Mouse (Mus musculus): ENCODE results near the gene Uvrag. TPM values are rescaled to one million over a fixed set of nuclear protein-coding genes. Genes with fewer than 3 reads are reported as not detected.
A peak's percentile ranks its signal among the peaks of the same experiment; 100 is the strongest.

The Uvrag gene
- polyA plus RNA-seq, 1 experiment from 2014 or later, result 25.1 TPM

DNA sequence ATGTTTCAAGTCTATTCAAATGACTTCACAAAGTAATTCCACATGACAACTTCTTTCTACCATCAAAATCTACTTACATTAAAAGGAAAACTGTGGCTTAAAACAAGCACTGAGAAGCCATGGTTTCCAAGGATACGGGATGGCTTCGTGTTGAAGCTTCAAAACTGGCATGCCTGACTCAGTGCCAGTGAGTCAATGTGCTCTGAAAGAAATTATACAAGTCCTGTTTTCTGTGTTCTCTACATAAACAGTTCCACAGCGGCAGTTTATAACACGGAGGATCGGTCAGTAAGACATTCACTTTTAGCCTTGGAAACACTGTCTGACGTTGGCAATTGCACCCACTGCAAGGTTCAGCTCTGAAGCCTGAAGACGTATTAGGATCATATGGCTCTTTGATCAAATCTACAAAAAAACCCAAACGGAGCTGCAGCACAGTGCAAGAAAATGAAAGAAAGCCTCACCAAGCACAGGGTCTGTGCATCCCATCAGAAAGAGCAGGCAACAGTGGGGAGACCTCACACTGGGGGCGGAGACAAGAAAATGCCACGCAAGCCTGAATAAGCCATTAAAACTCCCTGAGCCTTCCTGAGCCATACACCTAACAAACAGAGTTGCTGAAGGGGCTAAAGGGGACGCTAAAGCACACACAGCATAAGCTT, 94.3 kb downstream of the Uvrag start:
- Histone ChIP-seq H3K4me1 (ENCODE audit: insufficient read depth) (peaks cover 12% of the 10 kb centered on the region), H3K9ac (no peak overlapping the region), H3K4me2 (peak overlapping the region; percentile 21), H3K27ac (ENCODE audit: low read depth) (peak overlapping the region; percentile 38; the same call in 1 of the 2 replicates), H3K4me3 (ENCODE audit: low read depth, low read length) (no peak overlapping the region), H3K36me3 (ENCODE audit: insufficient read depth) (0 out of 2 replicates have a peak, but pooled peaks cover 5% of the 10 kb centered on the region), H3K9me3 (ENCODE audit: low read depth, low read length) (no peaks in the 10 kb centered on the region), H3K27me3 (ENCODE audit: insufficient read depth, low read length) (no peaks in the 10 kb centered on the region)
- DNase-seq (peak; percentile 63), ATAC-seq (ENCODE audit: insufficient read depth) (0 out of 2 replicates have a peak, but pooled peaks have one; percentile 9)
- no peak for TF ChIP-seq CTCF (IDR thresholded peaks at IDR 0.05; ENCODE audit: low read depth)
- 38% methylated on average over 11 of the region's 11 CpGs for WGBS

DNA sequence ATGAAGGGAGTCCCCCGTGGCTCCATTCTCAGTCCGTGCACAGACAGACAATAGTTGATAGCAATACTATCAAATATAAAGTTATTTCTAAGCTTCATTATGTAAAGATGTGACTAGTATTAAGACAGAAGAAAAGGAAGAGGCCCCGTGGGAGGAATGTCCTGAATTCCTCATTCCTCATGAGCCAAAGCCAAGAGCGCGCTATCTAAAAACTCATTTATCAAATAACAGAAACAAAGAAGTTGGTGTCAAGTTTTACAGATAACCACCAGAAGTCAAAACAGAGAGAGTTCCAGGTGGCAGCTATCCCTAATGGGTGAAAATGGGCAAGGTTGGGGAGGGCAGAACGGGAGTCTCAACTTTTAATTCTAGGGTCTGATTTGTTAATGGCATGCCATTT, 95.4 kb downstream of the Uvrag start:
- 24% methylated on average over 6 of the region's 6 CpGs for WGBS
- Histone ChIP-seq H3K27ac (ENCODE audit: low read depth) (no peak overlapping the region), H3K9me3 (ENCODE audit: low read depth, low read length) (no peaks in the 10 kb centered on the region), H3K27me3 (ENCODE audit: insufficient read depth, low read length) (no peaks in the 10 kb centered on the region), H3K4me2 (no peak overlapping the region), H3K9ac (no peak overlapping the region), H3K4me1 (ENCODE audit: insufficient read depth) (peaks cover 12% of the 10 kb centered on the region), H3K4me3 (ENCODE audit: low read depth, low read length) (no peak overlapping the region), H3K36me3 (ENCODE audit: insufficient read depth) (0 out of 2 replicates have a peak, but pooled peaks cover 5% of the 10 kb centered on the region)
- no peak for TF ChIP-seq CTCF (IDR thresholded peaks at IDR 0.05; ENCODE audit: low read depth)
- DNase-seq (peak; percentile 70), ATAC-seq (ENCODE audit: insufficient read depth) (no peak)

DNA sequence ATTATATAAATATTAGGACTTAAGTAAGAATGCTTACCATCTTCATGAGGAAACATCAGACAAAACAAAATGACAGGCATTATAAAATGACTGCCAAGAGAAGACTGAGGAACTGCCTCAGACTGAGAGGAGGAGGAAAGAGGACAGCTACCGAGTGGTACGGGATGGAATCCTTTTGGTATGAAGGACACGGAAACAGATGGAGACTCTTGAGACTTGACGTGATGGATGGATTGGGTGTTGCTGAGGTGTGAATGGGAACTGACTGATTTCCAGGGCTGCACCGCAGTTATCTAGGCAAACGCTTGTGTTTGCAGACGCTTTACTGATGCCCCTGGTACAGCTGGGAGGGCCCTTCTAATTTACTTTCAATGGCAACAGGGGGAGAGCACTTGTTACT, 97.0 kb downstream of the Uvrag start:
- peak; percentile 78 for DNase-seq
- Histone ChIP-seq H3K4me3 (ENCODE audit: low read depth, low read length) (no peak overlapping the region), H3K36me3 (ENCODE audit: insufficient read depth) (0 out of 2 replicates have a peak, but pooled peaks cover under 1% of the 10 kb centered on the region), H3K4me1 (ENCODE audit: insufficient read depth) (peaks cover 12% of the 10 kb centered on the region), H3K9me3 (ENCODE audit: low read depth, low read length) (no peaks in the 10 kb centered on the region), H3K27me3 (ENCODE audit: insufficient read depth, low read length) (no peaks in the 10 kb centered on the region), H3K9ac (no peak overlapping the region), H3K4me2 (no peak overlapping the region), H3K27ac (ENCODE audit: low read depth) (no peak overlapping the region)
- 20% methylated on average over 7 of the region's 7 CpGs for WGBS
- peak; percentile 78; the same call in 1 of the 2 replicates for ATAC-seq (ENCODE audit: insufficient read depth)
- TF ChIP-seq CTCF (IDR thresholded peaks at IDR 0.05; ENCODE audit: low read depth), result no peak

- Histone ChIP-seq H3K4me1 (ENCODE audit: insufficient read depth) (peaks cover 12% of the 10 kb centered on the region), H3K4me2 (no peak overlapping the region), H3K9me3 (ENCODE audit: low read depth, low read length) (no peaks in the 10 kb centered on the region), H3K27ac (ENCODE audit: low read depth) (0 out of 2 replicates have a peak overlapping the region, but pooled peaks have one; percentile 33), H3K36me3 (ENCODE audit: insufficient read depth) (no peaks in the 10 kb centered on the region), H3K4me3 (ENCODE audit: low read depth, low read length) (no peak overlapping the region), H3K27me3 (ENCODE audit: insufficient read depth, low read length) (no peaks in the 10 kb centered on the region), H3K9ac (no peak overlapping the region)
- DNase-seq (no peak), ATAC-seq (ENCODE audit: insufficient read depth) (peak; percentile 33; the same call in 1 of the 2 replicates)
- TF ChIP-seq CTCF (IDR thresholded peaks at IDR 0.05; ENCODE audit: low read depth), result no peak
- WGBS, result 65% methylated on average over 3 of the region's 3 CpGs
Measured at GRCm38 (mm10) chr7:99043322-99043721, 97.6 kb downstream of the Uvrag start.

GRCm38 (mm10) chr7:99041818-99042217, 99.1 kb downstream of the Uvrag start:
- peaks cover 11% of the 10 kb centered on the region for H3K4me1 ChIP-seq (ENCODE audit: insufficient read depth)
- no peak for DNase-seq
- ATAC-seq (ENCODE audit: insufficient read depth), result no peak
- no peaks in the 10 kb centered on the region for H3K9me3 ChIP-seq (ENCODE audit: low read depth, low read length)
- H3K27me3 ChIP-seq (ENCODE audit: insufficient read depth, low read length), result no peaks in the 10 kb centered on the region
- no peak overlapping the region for H3K27ac ChIP-seq (ENCODE audit: low read depth)
- no peak overlapping the region for H3K4me3 ChIP-seq (ENCODE audit: low read depth, low read length)
- no peak for TF ChIP-seq CTCF (IDR thresholded peaks at IDR 0.05; ENCODE audit: low read depth)
- 71% methylated on average over 9 of the region's 9 CpGs for WGBS
- H3K4me2 ChIP-seq, result no peak overlapping the region
- no peaks in the 10 kb centered on the region for H3K36me3 ChIP-seq (ENCODE audit: insufficient read depth)
- no peak overlapping the region for H3K9ac ChIP-seq

DNA sequence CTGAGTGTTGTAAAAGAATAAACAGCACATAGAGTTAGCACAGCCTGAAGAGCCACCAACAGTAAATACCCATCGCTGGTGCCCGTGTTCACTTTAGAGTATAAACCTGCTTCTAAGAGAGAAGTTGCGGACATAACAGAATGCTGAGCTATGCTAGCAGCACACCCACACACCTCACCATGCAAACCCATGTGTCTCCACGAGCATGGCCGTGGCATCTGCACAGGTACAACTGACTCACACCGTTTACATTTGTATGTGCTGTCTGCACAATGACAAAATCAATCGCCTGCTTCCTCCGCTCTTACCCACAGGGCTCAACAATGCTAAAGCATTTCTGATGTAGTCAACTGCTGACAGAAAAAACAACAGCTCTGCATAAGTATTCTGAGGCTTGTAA, 101.0 kb downstream of the Uvrag start:
- H3K4me3 ChIP-seq (ENCODE audit: low read depth, low read length), result no peak overlapping the region
- no peak overlapping the region for H3K4me2 ChIP-seq
- H3K4me1 ChIP-seq (ENCODE audit: insufficient read depth), result peaks cover 4% of the 10 kb centered on the region; the same call in 1 of the 2 replicates
- H3K27ac ChIP-seq (ENCODE audit: low read depth), result no peak overlapping the region
- DNase-seq (no peak), ATAC-seq (ENCODE audit: insufficient read depth) (no peak)
- no peak for TF ChIP-seq CTCF (IDR thresholded peaks at IDR 0.05; ENCODE audit: low read depth)
- H3K36me3 ChIP-seq (ENCODE audit: insufficient read depth), result no peaks in the 10 kb centered on the region
- H3K9ac ChIP-seq, result no peak overlapping the region
- no peaks in the 10 kb centered on the region for H3K9me3 ChIP-seq (ENCODE audit: low read depth, low read length)
- 85% methylated on average over 8 of the region's 8 CpGs for WGBS
- no peaks in the 10 kb centered on the region for H3K27me3 ChIP-seq (ENCODE audit: insufficient read depth, low read length)

DNA sequence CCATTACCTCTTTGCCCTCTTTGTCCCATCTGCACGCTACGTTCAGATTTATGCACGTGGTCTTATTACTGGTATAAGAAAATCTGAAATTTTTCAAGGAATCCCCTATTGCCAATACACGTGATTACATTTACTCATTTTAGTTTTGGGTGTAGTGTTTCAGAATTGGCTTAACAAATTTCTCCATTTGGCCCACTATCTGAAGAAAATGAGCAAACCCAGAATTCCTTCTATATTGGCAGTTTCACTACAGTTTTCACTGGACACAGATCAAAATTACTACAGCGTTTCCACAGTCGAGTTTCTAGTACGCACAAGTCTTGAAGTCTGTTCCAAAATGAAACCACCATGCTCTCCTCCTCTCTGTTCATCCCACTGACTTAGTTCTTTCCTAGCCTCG, 104.7 kb downstream of the Uvrag start:
- Histone ChIP-seq H3K27ac (ENCODE audit: low read depth) (no peak overlapping the region), H3K4me3 (ENCODE audit: low read depth, low read length) (no peak overlapping the region), H3K27me3 (ENCODE audit: insufficient read depth, low read length) (no peaks in the 10 kb centered on the region), H3K36me3 (ENCODE audit: insufficient read depth) (peaks cover 4% of the 10 kb centered on the region; the same call in 1 of the 2 replicates), H3K9ac (no peak overlapping the region), H3K9me3 (ENCODE audit: low read depth, low read length) (no peaks in the 10 kb centered on the region), H3K4me1 (ENCODE audit: insufficient read depth) (no peaks in the 10 kb centered on the region), H3K4me2 (no peak overlapping the region)
- ATAC-seq (ENCODE audit: insufficient read depth) (no peak), DNase-seq (no peak)
- TF ChIP-seq CTCF (IDR thresholded peaks at IDR 0.05; ENCODE audit: low read depth), result no peak
- WGBS, result 71% methylated on average over 8 of the region's 8 CpGs
